Mouse (Mus musculus) embryo, embryonic 9.5 days (tissue): ENCODE measurements around the gene Fgfr2.

Experiments used
- DNase-seq: peaks from one replicate; pipeline ENCODE4 v3.0.0-alpha.2; 2017; ENCODE audit errors: extremely low spot score

The Fgfr2 gene

DNA sequence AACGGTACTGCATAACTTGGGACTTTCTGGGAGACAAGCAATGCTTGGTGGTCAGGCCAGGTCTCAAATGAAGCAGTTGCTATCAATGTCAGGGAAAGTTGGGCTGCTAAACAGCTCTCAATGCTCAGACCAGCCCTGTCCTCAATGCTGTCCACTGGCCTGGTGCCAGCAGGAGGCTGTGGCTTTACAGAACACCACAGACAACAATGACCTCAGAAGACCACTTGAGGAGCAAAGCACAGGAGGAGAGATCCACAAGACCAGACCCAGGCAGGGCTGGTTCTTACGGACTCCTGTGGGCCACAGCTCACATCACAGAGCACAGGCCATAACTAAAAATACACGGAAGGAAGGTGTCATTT, 368.8 kb downstream of the Fgfr2 start:
- DNase-seq: no peak

DNA sequence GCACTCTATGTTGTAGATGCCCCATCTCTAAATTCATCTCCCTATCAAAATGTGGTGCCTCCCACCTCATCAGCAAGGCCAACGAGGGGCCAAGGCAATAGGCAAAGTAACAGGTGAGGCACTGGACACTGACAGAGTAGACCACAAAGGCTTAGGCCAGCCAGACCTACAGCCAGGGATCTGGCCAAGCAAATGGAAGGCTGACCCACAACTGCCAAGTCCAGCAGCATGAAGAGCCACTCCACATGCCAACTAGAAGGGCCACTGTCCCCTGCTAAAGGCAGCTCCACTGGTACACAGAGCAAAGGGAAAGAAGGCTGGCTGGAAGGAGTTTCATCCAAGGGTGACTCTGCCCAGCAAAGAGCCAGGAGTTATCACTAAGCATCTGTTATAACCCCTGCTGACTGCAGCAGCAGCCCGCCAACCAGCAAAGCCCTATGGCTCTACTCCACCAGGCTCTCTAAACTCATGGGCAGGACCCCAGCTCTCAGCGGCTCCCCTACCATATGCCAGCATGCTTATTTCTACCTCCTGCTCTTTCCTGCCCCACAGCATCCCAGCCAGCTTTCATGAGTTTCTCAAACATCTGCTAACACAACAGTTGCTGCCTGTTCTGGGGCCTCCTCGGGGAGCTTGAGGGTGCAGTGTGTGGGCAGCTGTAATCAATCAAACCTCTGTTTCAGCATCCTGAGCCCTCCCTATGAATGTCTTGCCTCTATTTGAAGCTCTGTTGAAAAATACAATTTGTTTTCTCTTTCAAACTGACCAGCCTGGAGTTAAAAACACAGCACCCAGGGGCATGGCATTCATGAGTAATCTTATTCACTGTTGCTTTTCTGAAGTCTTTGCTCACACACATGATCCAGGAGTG, 369.4 kb downstream of the Fgfr2 start:
- DNase-seq: no peak

DNA sequence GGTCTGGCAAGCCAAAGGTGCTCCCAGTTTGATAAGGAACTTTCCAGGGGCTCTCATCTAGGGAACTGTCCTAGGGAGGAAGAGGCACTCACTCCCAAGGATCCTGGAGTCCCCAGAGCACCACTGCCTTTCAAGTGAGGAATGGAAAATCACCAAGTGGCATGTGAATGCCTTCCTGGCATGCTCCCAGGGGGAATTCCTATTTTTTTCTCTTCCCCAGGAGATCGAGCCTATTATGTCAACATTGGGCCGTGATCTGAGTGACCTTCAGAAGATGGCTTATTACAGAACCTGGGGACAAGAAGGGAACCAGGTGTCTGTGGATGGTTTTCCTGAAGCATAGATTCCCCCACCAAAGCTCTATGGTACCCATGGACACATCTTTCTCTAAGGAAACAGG, 371.4 kb downstream of the Fgfr2 start:
- no peak for DNase-seq

DNA sequence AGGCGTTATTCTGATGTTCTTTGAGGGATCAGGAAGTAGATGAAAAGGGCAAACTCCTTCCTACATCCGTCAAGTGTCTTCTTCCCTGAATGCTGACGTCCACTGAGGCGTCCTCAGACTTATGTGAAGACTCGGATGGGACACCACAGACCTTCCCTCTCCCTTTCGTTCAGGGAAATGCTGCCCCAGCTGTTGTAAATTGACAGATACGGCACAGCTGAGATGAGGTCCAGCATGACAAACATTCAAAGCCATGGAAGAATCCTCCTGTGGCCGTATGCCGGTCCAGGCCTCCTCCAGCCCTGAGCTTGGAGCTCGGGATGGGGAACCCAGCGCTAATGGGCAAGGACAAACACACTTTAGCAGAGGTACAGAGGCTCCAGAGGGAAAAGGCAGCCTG, 373.6 kb downstream of the Fgfr2 start:
- no peak for DNase-seq

DNA sequence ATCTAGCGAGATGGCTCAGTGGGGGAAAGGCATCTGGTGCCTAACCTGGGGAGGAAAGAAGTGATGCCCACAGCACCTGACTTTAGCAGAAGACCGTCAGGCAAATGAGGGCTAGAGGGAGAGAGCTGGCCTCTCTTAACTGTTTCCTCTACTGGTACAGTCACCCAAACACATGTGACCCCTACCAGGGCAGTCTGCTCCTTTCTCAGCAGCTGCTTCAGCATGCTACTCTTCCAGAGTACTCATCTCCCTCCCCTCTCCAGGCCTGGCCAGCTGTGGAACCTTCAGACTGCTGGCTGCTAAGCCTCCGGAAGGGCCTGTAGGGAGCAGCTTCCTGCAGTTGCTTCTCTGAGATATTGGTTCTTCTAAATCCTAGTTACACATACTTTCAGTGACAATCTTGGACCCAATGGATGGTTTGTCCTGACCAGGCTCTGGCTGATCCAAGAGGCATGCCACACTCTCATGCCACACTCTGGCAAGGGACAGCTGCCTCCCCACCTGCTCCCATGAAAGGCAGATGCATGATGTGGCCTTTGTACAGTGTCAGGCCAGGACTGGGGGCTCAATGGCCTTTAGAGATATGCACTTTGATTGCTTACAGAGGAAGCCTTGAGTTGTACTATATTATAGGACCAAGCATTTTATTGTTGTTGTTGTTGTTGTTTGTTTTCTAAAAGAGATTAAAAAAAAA, 374.9 kb downstream of the Fgfr2 start:
- no peak for DNase-seq

DNA sequence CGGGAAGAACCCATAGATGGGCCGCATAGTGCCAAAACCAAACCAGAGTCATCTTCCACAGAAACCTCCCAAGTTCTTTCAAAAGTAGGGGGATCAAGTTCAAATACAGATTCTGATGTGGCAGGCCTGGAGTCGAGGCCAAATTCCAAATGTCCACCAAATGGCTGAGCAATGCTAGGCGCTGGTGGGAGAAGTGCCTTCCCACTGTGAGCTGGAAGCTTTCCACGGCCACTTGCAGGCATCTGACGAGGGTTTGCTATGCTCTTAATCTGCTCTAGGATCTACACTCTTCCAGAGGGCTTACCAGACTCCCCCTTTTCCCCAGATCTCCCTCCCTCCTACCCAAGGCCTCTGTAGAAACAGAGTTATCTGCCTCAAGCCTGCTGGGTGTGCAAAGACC, 376.1 kb downstream of the Fgfr2 start:
- no peak for DNase-seq

DNA sequence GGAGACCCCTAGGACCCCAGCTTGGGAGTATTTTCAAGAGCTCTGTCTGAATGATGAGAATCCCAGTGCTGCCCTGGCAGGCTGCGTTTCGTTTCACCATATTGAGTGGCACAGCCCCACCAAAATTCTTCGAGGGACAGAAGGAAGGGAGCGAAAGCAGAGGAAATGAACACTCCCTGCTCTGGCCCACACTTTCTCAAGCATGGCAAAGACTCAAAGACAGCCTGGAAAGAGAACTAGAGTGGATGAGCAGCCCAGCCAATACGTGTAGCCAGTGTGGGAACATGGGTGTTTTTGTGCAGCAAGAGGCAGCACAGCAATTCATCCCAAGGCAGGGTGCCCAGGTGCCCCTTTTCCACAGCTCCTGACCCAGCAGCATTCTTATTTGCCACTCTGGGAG, 380.2 kb downstream of the Fgfr2 start:
- no peak for DNase-seq

DNA sequence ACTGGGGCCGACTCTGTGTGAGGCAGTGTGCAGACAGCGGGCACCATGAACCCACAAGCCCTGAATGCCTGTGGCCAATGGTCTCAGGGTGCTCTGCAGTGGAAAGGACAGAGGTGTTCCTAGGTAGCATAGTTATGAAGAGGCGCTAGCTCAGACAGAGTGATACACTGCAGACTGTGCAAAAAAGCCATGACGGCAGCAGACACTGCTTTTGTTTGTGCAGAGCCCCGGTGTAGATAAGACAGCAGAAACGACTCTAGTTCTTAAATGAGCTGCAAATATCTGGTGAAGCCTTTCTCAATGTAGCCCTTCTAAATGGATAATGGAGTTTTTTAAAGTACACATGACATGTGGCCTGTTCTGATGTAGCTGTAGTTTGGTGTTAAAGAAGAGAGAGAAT, 383.3 kb downstream of the Fgfr2 start:
- no peak for DNase-seq

DNA sequence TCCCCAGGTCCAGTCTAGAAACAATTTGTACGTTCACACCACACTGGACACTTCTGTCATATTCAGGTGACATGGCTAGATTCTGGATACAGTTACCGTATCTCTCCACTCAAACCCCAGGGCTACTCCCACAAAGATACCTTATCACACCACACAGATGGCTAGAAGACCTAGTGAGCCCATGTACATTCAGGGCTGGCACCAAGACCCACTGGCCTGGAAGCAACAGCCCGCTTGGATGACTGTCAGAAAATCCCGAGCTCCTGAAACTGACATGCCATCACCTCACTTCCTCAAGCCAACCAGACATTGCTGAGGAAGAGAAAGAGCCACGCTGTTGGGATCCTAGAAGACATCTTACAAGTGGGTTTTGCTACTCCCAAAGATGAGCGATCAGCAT, 384.3 kb downstream of the Fgfr2 start:
- DNase-seq: no peak

DNA sequence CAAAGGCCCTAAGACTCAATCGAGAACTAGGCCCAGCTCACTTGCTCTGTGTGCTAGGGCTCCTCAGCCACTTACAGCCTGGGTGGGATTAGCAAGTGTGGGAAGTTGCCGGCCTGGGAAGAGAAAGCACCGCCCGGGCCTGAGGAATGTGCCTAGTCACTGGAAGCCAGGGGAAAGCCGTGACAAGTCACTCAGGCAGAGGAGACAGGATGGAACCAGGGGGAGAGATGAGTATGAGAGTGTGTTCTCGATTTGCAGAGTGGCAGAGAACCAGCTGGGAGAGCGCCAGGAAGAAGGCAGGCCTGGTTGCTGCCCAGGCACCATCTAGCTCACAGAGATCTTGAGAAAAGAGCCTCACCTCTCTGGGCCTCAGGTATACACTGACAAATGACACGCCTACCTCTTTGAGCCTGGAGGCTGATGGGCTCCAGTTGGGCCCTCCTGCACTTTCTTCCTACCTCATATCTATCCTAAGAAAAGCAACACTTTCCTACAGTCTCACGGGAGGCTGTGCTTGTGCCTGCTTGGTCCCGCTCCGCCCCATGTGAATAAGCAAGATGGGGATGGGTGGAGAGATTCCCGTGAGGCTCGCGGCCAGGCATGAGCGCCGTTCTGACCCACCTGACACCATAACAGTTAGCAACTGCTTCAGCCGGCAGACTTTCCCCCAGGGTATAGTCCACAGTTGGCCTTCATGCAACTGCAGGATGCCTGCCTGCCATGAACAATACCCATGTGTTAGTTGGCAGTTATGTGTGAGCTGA, 386.9 kb downstream of the Fgfr2 start:
- DNase-seq: peak; percentile 51

DNA sequence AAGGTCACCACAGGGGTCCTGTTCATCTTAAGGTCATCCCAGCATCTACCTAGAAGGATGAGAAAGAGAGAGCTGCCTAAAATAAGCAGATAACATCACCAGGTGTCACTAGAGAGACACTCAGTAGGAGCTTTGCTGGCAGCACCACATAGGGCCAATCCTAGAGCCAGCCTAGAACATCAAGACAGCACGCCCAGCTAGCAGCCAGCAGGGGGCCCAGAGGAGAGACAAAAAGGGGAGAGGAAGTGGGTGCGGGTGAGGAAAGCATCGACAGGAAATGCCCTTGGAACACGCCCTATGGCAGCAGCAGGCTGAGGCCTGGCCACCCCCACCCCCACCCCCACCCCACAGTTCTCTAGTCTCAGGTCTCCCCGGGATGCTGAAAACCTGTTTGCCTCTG, 388.0 kb downstream of the Fgfr2 start:
- no peak for DNase-seq

DNA sequence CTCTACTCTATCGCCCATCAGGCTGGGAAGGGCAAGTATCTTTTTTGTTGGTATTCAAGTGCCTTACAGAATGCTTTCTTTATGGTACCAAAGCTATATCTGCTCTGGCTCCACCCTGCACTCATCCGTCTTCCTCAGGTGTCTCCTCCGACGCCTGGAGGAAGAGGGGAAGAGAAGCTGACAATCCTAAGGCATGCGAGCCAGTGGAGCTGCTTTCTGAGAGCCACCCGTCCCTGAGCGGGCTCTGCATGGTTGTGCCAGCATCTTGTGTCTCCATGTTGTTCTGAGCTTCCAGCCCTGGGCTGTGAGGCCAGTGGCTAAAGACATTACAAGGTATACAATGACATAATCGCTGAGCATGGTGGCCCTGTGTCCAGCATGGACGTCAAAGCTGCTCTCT, 388.9 kb downstream of the Fgfr2 start:
- DNase-seq: no peak

DNA sequence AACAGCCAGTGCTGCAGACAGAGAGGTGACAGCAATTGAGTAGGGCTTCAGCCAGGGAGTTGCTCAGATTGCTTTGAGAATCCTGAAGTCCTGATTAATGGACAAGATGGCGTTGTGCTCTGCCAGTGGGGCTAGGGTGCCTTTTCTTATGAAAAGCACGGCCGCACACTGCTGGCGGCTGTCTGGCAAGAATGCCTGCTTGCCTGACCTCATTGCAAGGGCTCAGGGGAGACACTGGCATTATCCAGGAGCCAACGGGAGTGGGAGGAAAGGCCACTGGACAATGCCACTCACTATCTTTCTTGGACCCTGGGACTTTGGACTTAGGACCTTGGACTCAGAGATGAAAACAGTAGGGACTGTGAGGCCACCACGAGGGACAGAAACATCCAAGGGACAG, 389.6 kb downstream of the Fgfr2 start:
- no peak for DNase-seq

DNA sequence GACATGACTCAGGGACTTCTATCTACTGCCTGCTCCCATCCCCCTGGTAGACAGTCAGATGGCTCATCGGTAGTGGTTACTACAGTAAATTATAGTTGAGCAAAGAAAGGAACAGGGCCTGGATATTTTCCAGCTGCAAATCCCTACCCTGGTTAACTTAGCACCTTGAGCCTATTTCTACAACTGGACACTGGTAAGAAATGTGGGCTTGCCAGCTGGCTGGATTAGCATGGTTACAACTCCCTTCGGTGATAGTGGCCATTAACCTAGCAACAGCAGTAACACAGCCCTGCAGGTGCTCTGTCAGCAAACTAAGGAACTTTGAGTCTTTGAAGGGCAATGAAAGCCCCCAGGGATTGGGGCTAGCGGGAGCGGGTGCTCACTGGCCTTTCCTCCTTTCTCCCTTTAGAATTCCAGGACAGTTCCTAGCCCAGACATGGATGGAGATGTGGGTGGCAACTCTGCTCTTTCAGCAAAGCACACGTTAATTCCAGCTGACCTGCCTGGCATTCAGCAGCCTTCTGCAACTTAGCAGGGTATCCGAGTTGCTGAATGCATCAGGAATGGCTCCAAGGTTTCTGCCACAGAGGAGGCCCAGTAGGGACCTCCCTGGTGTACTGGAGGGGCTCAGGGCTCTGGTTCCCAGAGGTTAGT, 390.9 kb downstream of the Fgfr2 start:
- DNase-seq: no peak

DNA sequence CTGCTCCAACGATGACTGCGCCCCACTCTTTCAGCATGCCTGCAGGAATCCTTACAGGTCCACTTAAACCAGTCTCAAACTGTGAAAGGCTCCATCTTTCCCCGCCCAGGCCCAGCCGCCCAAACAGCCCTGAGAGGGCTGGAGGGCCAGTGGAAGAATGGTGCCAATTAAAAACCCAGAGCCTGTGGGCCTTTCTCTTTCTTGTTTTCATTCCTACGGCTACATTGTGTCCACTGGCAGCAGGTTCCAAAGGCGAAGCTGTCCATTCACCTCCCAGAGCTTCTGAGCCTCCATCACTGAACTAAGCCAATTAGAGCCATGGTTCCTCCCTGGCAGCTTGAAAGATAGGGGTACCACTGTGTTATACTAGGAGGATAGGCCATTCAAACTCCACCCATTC, 391.6 kb downstream of the Fgfr2 start:
- DNase-seq: no peak

DNA sequence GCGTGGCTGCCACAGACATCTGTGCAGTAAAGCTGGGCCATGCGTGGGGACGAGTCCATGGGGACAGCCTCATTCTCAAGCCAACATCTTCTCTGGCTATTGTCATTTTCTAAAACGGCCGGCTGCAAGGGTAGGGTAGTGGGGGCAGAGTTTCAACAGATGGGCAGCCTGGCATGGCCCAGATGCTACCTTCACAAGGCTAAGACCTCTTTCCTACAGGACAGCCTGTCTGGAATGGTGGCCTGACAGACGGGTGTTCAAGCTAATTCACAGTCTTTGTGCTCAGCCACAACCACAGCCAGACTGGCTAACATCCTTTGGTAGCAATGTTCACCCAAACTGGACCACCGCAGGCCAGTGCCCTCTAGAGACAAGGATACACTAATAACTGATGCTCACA, 392.6 kb downstream of the Fgfr2 start:
- no peak for DNase-seq

DNA sequence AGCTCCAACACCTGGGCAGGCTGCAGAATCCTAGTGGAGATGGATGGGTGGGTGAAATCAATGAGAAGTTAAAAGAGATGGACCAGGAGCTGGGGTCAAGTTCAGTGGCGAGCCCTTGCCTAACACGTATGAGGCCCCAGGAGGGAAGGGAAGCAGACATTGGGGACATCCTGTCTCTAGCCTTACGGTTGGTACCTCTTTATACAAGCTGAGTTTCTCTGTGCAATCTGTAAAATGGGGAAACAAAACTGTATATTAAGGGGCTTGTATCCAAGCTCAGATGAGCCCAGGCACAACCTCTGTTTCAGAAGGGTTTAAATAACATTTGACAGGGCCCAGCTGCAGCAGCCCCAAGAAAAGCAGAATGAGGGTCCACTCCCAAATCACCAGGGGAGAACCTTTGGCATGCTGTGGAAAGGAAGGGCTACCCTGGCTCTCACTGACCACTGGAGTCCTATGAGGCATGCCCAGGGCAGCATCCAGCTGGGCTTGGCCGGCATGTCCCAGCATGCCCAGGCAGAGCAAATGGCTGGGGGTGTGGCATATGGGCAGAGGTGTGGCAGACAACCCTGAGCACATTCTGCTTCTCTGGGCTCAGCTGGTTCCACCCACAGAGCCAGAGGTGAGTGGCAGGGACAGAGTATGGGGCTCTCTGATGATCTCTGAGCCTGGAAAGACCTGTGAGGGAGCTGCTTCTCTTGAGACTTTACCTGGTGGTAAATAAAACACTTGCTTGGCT, 393.9 kb downstream of the Fgfr2 start:
- DNase-seq: no peak

DNA sequence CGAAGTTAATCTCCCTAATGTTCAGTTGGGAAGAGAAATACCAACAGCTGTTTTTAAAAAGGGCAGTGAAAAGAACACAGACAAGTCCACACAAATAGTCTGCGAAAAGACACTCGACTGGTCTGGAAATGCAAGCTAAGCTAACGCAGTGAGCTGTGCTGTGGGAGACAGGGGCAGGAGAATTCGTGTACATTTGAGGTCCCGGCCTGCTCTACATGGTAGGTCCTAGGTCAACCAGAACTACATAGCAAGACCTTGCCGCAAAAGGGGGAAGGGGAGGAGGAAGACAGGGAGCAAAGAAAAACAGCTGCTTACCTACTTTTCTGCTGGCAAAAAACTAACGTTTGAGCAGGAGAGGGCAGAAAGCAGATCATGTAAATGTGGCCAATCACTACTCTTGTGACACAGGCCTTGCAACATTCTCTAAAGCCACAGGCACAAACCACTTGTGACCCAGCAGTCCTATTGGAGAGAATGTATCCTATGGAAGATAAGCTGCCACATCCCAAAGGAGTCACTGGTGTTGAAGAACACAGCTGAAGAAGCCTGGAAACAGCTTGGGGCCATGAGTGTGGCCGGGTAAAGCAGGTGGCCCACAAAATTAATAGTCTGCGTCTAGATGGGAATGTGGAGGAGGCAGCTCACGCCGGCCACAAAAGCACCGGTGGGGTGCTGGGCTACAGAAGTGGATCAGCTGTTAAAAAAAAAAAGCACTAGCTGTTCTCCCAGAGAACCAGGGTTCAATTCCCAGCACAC, 396.9 kb downstream of the Fgfr2 start:
- no peak for DNase-seq

DNA sequence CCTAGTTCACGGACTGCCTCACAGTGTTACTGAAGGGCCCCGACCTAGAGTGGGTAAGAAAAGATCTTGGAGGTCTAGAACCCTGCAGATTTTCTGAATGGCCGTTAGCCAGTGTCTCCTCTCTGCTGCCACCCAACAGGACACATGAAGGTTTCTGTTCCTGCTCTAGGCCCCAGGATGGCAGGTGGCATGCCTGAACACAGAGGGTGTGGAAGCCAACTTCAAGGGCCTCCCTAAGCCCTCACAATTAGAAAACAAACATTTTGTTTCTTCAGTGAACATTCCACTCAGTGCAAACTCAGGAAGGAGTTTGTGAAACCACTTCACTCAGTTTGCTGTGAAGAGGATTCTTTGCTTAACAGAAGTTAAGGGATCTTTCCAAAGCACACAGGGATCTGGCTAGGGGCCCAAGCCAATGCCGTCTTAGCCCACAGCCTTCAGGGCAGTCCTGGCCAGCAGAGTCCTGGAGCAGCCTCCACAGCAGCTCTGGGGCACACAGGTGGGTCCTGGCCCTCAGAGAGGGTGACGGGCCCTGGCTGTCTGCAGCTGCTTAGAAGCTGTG, 398.6 kb downstream of the Fgfr2 start:
- no peak for DNase-seq

DNA sequence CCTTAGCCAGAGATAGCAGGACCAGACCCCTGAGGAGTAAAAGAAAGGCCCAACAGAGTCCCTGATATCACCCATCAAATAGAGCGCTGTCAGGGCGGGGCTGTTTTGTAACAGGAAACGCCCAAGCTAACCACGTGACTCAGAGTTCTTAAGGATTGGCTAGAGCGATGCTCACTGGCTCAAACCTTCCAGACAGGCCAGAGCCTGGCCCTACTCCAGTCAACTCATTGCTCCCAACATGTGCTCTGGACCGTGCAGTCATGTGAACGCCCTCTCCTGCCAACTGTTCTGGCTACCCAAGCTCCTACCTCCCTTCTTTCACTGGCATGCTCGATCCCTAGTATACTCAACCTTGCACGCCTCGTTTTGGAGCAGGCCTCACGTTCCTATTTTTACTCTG, 399.2 kb downstream of the Fgfr2 start:
- DNase-seq: no peak
